Mouse (Mus musculus) kidney, embryonic 16.5 days (tissue): ENCODE measurements around the gene Brca2. TPM values are rescaled to one million over a fixed set of nuclear protein-coding genes. Genes with fewer than 3 reads are reported as not detected.

Source experiments
- polyA plus RNA-seq: library from polyadenylated mRNA; unstranded; fragments of >200 nt; fragmentation: Nextera tagmentation; extraction: Ambion mirVana; gene quantifications from 2 replicates; pipeline ENCODE4 v1.2.1, GENCODE M21; 2015

Gene Brca2
- polyA plus RNA-seq, 1 experiment from 2014 or later: 22.3 TPM

Other genes starting within 250 kb of the Brca2 start
- gene Zar1l, start 4.5 kb upstream of the Brca2 start, polyA plus RNA-seq: not detected in 2 replicates
- gene N4bp2l1, start 74.6 kb downstream of the Brca2 start, polyA plus RNA-seq: 5.8 and 6.4 TPM in 2 replicates
- gene N4bp2l2, start 143.6 kb downstream of the Brca2 start, polyA plus RNA-seq: 34.0 and 43.6 TPM in 2 replicates
- 28.2 and 33.4 TPM in 2 replicates for gene Pds5b, start 151.1 kb downstream of the Brca2 start, polyA plus RNA-seq